Mouse (Mus musculus) lung, postnatal 36 days (tissue): Measurements from ENCODE around the gene Gtf2f1.

Experiments used
- DNase-seq: peaks from one replicate; pipeline ENCODE4 v3.0.0; 2022; ENCODE audit warnings: mixed read lengths

Gtf2f1 gene

GRCm38 (mm10) chr17:56973956-56974707 is 37.0 kb downstream of the Gtf2f1 start:
- no peak for DNase-seq

GRCm38 (mm10) chr17:56970081-56970480 is 41.0 kb downstream of the Gtf2f1 start:
- DNase-seq: no peak

- DNase-seq: no peak
Measured at GRCm38 (mm10) chr17:56969321-56969720, 41.8 kb downstream of the Gtf2f1 start.

- DNase-seq: no peak
Measured at GRCm38 (mm10) chr17:56963646-56964045, 47.4 kb downstream of the Gtf2f1 start.

GRCm38 (mm10) chr17:56962642-56963405 is 48.3 kb downstream of the Gtf2f1 start:
- no peak for DNase-seq

- DNase-seq: no peak
Measured at GRCm38 (mm10) chr17:56961880-56962279, 49.2 kb downstream of the Gtf2f1 start.

- DNase-seq: no peak
Measured at GRCm38 (mm10) chr17:56958667-56959066, 52.4 kb downstream of the Gtf2f1 start.

GRCm38 (mm10) chr17:56957763-56958429 is 53.2 kb downstream of the Gtf2f1 start:
- DNase-seq: peak; percentile 54

- no peak for DNase-seq
Measured at GRCm38 (mm10) chr17:56954871-56955270, 56.2 kb downstream of the Gtf2f1 start.
